Mouse (Mus musculus): ENCODE measurements around the gene Papolb. TPM values are rescaled to one million over a fixed set of nuclear protein-coding genes. Genes with fewer than 3 reads are reported as not detected.
A peak's percentile ranks its signal among the peaks of the same experiment; 100 is the strongest.

The Papolb gene
- polyA plus RNA-seq, 1 experiment from 2014 or later, result not detected

- Histone ChIP-seq H3K4me2 (ENCODE audit: low read depth, low read length) (no peak overlapping the region), H3K4me3 (ENCODE audit: low read depth, low read length) (no peak overlapping the region), H3K4me1 (ENCODE audit: control insufficient read depth, low read depth, low read length) (no peaks in the 10 kb centered on the region; the same call in 1 of the 2 replicates), H3K27ac (ENCODE audit: low read length) (no peak overlapping the region), H3K9ac (ENCODE audit: low read depth, low read length) (no peak overlapping the region), H3K9me3 (replicated peaks; ENCODE audit: control insufficient read depth, low read length) (no peaks in the 10 kb centered on the region), H3K27me3 (ENCODE audit: control insufficient read depth, insufficient read depth, low read depth, low read length) (peaks cover 9% of the 10 kb centered on the region), H3K36me3 (ENCODE audit: control insufficient read depth, insufficient read depth) (no peaks in the 10 kb centered on the region)
- WGBS (ENCODE audit: insufficient replicate concordance), result 60% methylated on average over 8 of the region's 8 CpGs
- no peak for ATAC-seq (ENCODE audit: low read depth)
Measured at GRCm38 (mm10) chr5:142524711-142525464, 5.0 kb downstream of the Papolb start.

- H3K4me1 ChIP-seq (ENCODE audit: control insufficient read depth, low read depth, low read length), result no peaks in the 10 kb centered on the region; the same call in 1 of the 2 replicates
- H3K27ac ChIP-seq (ENCODE audit: low read length), result peak overlapping the region; percentile 42; the same call in 1 of the 2 replicates
- peak; percentile 91 for ATAC-seq (ENCODE audit: low read depth)
- H3K9me3 ChIP-seq (replicated peaks; ENCODE audit: control insufficient read depth, low read length), result no peaks in the 10 kb centered on the region
- H3K27me3 ChIP-seq (ENCODE audit: control insufficient read depth, insufficient read depth, low read depth, low read length), result 0 out of 2 replicates have a peak, but pooled peaks cover 2% of the 10 kb centered on the region
- WGBS (ENCODE audit: insufficient replicate concordance), result 57% methylated on average over 11 of the region's 11 CpGs
- H3K4me3 ChIP-seq (ENCODE audit: low read depth, low read length), result no peak overlapping the region
- H3K4me2 ChIP-seq (ENCODE audit: low read depth, low read length), result no peak overlapping the region
- H3K36me3 ChIP-seq (ENCODE audit: control insufficient read depth, insufficient read depth), result no peaks in the 10 kb centered on the region
- H3K9ac ChIP-seq (ENCODE audit: low read depth, low read length), result no peak overlapping the region
Measured at GRCm38 (mm10) chr5:142521195-142521866, 8.5 kb downstream of the Papolb start.

- Histone ChIP-seq H3K36me3 (ENCODE audit: control insufficient read depth, insufficient read depth) (no peaks in the 10 kb centered on the region), H3K4me1 (ENCODE audit: control insufficient read depth, low read depth, low read length) (no peaks in the 10 kb centered on the region; the same call in 1 of the 2 replicates), H3K9ac (ENCODE audit: low read depth, low read length) (no peak overlapping the region), H3K4me2 (ENCODE audit: low read depth, low read length) (no peak overlapping the region), H3K27ac (ENCODE audit: low read length) (no peak overlapping the region), H3K4me3 (ENCODE audit: low read depth, low read length) (no peak overlapping the region), H3K27me3 (ENCODE audit: control insufficient read depth, insufficient read depth, low read depth, low read length) (0 out of 2 replicates have a peak, but pooled peaks cover under 1% of the 10 kb centered on the region), H3K9me3 (replicated peaks; ENCODE audit: control insufficient read depth, low read length) (no peaks in the 10 kb centered on the region)
- no peak for ATAC-seq (ENCODE audit: low read depth)
- WGBS (ENCODE audit: insufficient replicate concordance), result 50% methylated on average over 4 of the region's 4 CpGs
Measured at GRCm38 (mm10) chr5:142520360-142520759, 9.5 kb downstream of the Papolb start.

GRCm38 (mm10) chr5:142518973-142519372 lies 10.9 kb downstream of the Papolb start:
- no peak overlapping the region for H3K9ac ChIP-seq (ENCODE audit: low read depth, low read length)
- H3K9me3 ChIP-seq (replicated peaks; ENCODE audit: control insufficient read depth, low read length), result no peaks in the 10 kb centered on the region
- no peak overlapping the region for H3K27ac ChIP-seq (ENCODE audit: low read length)
- H3K36me3 ChIP-seq (ENCODE audit: control insufficient read depth, insufficient read depth), result no peaks in the 10 kb centered on the region
- H3K4me3 ChIP-seq (ENCODE audit: low read depth, low read length), result no peak overlapping the region
- 39% methylated on average over 6 of the region's 6 CpGs for WGBS (ENCODE audit: insufficient replicate concordance)
- H3K4me1 ChIP-seq (ENCODE audit: control insufficient read depth, low read depth, low read length), result no peaks in the 10 kb centered on the region; the same call in 1 of the 2 replicates
- no peak for ATAC-seq (ENCODE audit: low read depth)
- H3K4me2 ChIP-seq (ENCODE audit: low read depth, low read length), result no peak overlapping the region
- H3K27me3 ChIP-seq (ENCODE audit: control insufficient read depth, insufficient read depth, low read depth, low read length), result no peaks in the 10 kb centered on the region

- no peaks in the 10 kb centered on the region for H3K9me3 ChIP-seq (replicated peaks; ENCODE audit: control insufficient read depth, low read length)
- no peaks in the 10 kb centered on the region for H3K4me1 ChIP-seq (ENCODE audit: control insufficient read depth, low read depth, low read length)
- H3K27ac ChIP-seq (ENCODE audit: low read length), result no peak overlapping the region
- 55% methylated on average over 4 of the region's 4 CpGs for WGBS (ENCODE audit: insufficient replicate concordance)
- H3K36me3 ChIP-seq (ENCODE audit: control insufficient read depth, insufficient read depth), result no peaks in the 10 kb centered on the region
- no peak overlapping the region for H3K9ac ChIP-seq (ENCODE audit: low read depth, low read length)
- H3K27me3 ChIP-seq (ENCODE audit: control insufficient read depth, insufficient read depth, low read depth, low read length), result no peaks in the 10 kb centered on the region
- no peak overlapping the region for H3K4me3 ChIP-seq (ENCODE audit: low read depth, low read length)
- no peak overlapping the region for H3K4me2 ChIP-seq (ENCODE audit: low read depth, low read length)
- ATAC-seq (ENCODE audit: low read depth), result no peak
Measured at GRCm38 (mm10) chr5:142512112-142512511, 17.8 kb downstream of the Papolb start.

- ATAC-seq (ENCODE audit: low read depth), result no peak
- Histone ChIP-seq H3K36me3 (ENCODE audit: control insufficient read depth, insufficient read depth) (no peaks in the 10 kb centered on the region), H3K27me3 (ENCODE audit: control insufficient read depth, insufficient read depth, low read depth, low read length) (no peaks in the 10 kb centered on the region), H3K4me2 (ENCODE audit: low read depth, low read length) (no peak overlapping the region), H3K4me1 (ENCODE audit: control insufficient read depth, low read depth, low read length) (no peaks in the 10 kb centered on the region), H3K4me3 (ENCODE audit: low read depth, low read length) (no peak overlapping the region), H3K9me3 (replicated peaks; ENCODE audit: control insufficient read depth, low read length) (no peaks in the 10 kb centered on the region), H3K27ac (ENCODE audit: low read length) (no peak overlapping the region), H3K9ac (ENCODE audit: low read depth, low read length) (no peak overlapping the region)
- 53% methylated on average over 7 of the region's 7 CpGs for WGBS (ENCODE audit: insufficient replicate concordance)
Measured at GRCm38 (mm10) chr5:142510061-142510414, 19.8 kb downstream of the Papolb start.

- H3K4me2 ChIP-seq (ENCODE audit: low read depth, low read length), result no peak overlapping the region
- H3K36me3 ChIP-seq (ENCODE audit: control insufficient read depth, insufficient read depth), result no peaks in the 10 kb centered on the region
- WGBS (ENCODE audit: insufficient replicate concordance), result 35% methylated on average over 15 of the region's 15 CpGs
- no peak overlapping the region for H3K9ac ChIP-seq (ENCODE audit: low read depth, low read length)
- no peak for ATAC-seq (ENCODE audit: low read depth)
- H3K4me3 ChIP-seq (ENCODE audit: low read depth, low read length), result no peak overlapping the region
- H3K27ac ChIP-seq (ENCODE audit: low read length), result no peak overlapping the region
- no peaks in the 10 kb centered on the region for H3K4me1 ChIP-seq (ENCODE audit: control insufficient read depth, low read depth, low read length)
- no peaks in the 10 kb centered on the region for H3K27me3 ChIP-seq (ENCODE audit: control insufficient read depth, insufficient read depth, low read depth, low read length)
- no peaks in the 10 kb centered on the region for H3K9me3 ChIP-seq (replicated peaks; ENCODE audit: control insufficient read depth, low read length)
Measured at GRCm38 (mm10) chr5:142509141-142510060, 20.5 kb downstream of the Papolb start.

GRCm38 (mm10) chr5:142505695-142506423 lies 24.0 kb downstream of the Papolb start:
- Histone ChIP-seq H3K9ac (ENCODE audit: low read depth, low read length) (no peak overlapping the region), H3K4me3 (ENCODE audit: low read depth, low read length) (no peak overlapping the region), H3K9me3 (replicated peaks; ENCODE audit: control insufficient read depth, low read length) (no peaks in the 10 kb centered on the region), H3K36me3 (ENCODE audit: control insufficient read depth, insufficient read depth) (no peaks in the 10 kb centered on the region), H3K27me3 (ENCODE audit: control insufficient read depth, insufficient read depth, low read depth, low read length) (no peaks in the 10 kb centered on the region), H3K4me1 (ENCODE audit: control insufficient read depth, low read depth, low read length) (no peaks in the 10 kb centered on the region), H3K4me2 (ENCODE audit: low read depth, low read length) (no peak overlapping the region), H3K27ac (ENCODE audit: low read length) (no peak overlapping the region)
- ATAC-seq (ENCODE audit: low read depth), result no peak
- 37% methylated on average over 3 of the region's 3 CpGs for WGBS (ENCODE audit: insufficient replicate concordance)
